Mouse (Mus musculus): ENCODE data around the gene Tmem54. TPM values are rescaled to one million over a fixed set of nuclear protein-coding genes. Genes with fewer than 3 reads are reported as not detected.

Tmem54 gene
- not detected in 2 replicates for polyA plus RNA-seq (2015; fragmentation: Nextera tagmentation; extraction: Ambion mirVana)

GRCm38 (mm10) chr4:129105356-129105755 lies at the start of gene Tmem54:
TSS of gene Tmem54 (plus strand) at chr4:129105548.

GRCm38 (mm10) chr4:129058207-129059092 lies 46.9 kb upstream of the Tmem54 start, which contains the start of gene Rnf19b:
TSS of gene Rnf19b (plus strand) at chr4:129058271.

DNA sequence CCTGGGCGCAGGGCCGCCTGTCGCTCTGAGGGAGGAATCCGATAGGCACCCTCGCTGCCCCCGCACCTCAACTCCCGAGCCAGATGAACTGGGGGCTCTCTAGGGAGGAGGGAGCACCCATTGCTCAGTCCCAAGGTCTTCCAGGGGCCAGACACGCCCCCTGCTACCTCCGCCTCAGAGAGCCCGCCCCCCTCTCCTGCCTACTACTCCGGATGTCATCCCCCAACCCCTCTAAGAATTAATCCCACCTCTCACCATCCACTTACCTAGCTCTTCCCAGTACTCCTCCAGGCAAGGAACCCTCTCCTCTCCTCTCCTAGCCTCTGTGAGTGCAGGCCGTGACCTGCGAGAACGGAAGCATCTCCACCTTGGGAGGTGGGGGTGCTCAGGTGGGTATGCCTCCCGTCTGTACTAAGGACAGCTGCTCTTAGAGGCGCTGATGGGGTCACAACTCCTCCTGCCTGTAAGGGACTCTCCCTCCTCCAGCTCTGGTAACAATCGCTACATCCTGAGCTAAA lies 16.3 kb downstream of the Tmem54 start, which contains the start of gene Hpca:
Hpca (minus strand) TSS at position 468 of the 518 bp plus-strand sequence.

DNA sequence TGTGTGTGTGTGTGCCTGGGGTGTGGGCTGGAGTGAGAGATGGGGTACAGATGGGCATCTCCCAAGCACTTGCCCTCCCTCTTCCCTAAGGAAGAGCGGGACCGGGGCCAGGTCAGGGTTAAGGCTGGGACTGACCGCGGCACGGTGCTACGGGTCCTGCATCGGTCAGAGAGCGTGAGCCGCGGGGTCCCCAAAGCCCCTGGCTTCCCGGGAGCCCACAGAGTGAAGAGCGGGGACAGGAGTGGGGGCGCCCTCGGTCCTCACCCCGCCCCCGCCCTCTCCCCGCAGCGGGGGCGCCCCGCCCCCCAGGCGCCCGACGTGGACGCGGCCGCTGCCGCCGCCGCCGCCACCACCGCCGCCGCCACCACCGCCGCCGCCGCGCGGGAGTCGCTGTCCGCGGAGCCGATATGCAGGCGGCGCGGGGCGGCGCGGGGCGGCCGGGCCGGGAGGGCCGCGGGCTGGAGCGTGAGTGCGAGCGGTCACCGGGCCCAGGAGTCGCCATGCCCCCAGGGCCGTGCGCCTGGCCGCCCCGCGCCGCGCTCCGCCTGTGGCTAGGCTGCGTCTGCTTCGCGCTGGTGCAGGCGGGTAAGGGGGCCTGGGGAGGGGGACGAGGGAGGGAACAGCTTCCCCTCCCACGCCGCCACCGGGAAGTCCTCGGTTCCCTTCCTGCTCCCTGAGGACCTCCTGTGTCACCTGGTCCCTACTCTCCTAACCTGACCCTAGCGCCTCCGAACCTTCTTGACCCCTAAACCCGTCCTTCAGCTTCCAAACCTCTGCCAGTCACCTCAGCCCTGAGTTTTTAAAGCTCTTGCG lies 31.4 kb downstream of the Tmem54 start, which contains the start of gene Fndc5:
Fndc5 (plus strand) TSS at position 421 of the 813 bp plus-strand sequence.

Other genes with a start within 250 kb of the Tmem54 start
- 1.2 and 1.6 TPM in 2 replicates for gene Trim62, start 222.0 kb upstream of the Tmem54 start, polyA plus RNA-seq (2015; fragmentation: Nextera tagmentation; extraction: Ambion mirVana)
- gene Azin2, start 143.1 kb upstream of the Tmem54 start, polyA plus RNA-seq (2015; fragmentation: Nextera tagmentation; extraction: Ambion mirVana), result 4.6 and 5.5 TPM in 2 replicates
- gene Ak2, start 113.6 kb upstream of the Tmem54 start, polyA plus RNA-seq (2015; fragmentation: Nextera tagmentation; extraction: Ambion mirVana), result 158 and 159 TPM in 2 replicates
- gene Rnf19b, start 47.3 kb upstream of the Tmem54 start, polyA plus RNA-seq (2015; fragmentation: Nextera tagmentation; extraction: Ambion mirVana), result 8.0 and 10.2 TPM in 2 replicates
- gene Hpca, start 16.5 kb downstream of the Tmem54 start, polyA plus RNA-seq (2015; fragmentation: Nextera tagmentation; extraction: Ambion mirVana), result 0.24 TPM in 1 of 2 replicates, not detected in the other
- gene Fndc5, start 31.5 kb downstream of the Tmem54 start, polyA plus RNA-seq (2015; fragmentation: Nextera tagmentation; extraction: Ambion mirVana), result 1.8 and 2.9 TPM in 2 replicates
- 7.4 and 8.1 TPM in 2 replicates for gene S100pbp, start 84.2 kb downstream of the Tmem54 start, polyA plus RNA-seq (2015; fragmentation: Nextera tagmentation; extraction: Ambion mirVana)
- 39.8 and 39.9 TPM in 2 replicates for gene Yars, start 84.2 kb downstream of the Tmem54 start, polyA plus RNA-seq (2015; fragmentation: Nextera tagmentation; extraction: Ambion mirVana)
- 0.59 and 0.96 TPM in 2 replicates for gene C77080, start 155.9 kb downstream of the Tmem54 start, polyA plus RNA-seq (2015; fragmentation: Nextera tagmentation; extraction: Ambion mirVana)
- 0.78 and 0.84 TPM in 2 replicates for gene Sync, start 182.1 kb downstream of the Tmem54 start, polyA plus RNA-seq (2015; fragmentation: Nextera tagmentation; extraction: Ambion mirVana)
- 313 and 348 TPM in 2 replicates for gene Rbbp4, start 229.8 kb downstream of the Tmem54 start, polyA plus RNA-seq (2015; fragmentation: Nextera tagmentation; extraction: Ambion mirVana)
- 31.7 and 32.9 TPM in 2 replicates for gene Zbtb8os, start 230.1 kb downstream of the Tmem54 start, polyA plus RNA-seq (2015; fragmentation: Nextera tagmentation; extraction: Ambion mirVana)